Mouse (Mus musculus) intestine, postnatal 0 days (tissue): ENCODE measurements around the gene Rmnd1. TPM values are rescaled to one million over a fixed set of nuclear protein-coding genes. Genes with fewer than 3 reads are reported as not detected.

Experiments used
- ATAC-seq: fragments of 200-750 bp; cut with Nextera tagmentation; 2 replicates; pipeline ENCODE4 v1.8.0; 2017; ENCODE audit warnings: mild to moderate bottlenecking, moderate TSS enrichment, moderate library complexity
- H3K27ac ChIP-seq: fragments of 300-500 bp; sonication (generic); 2 replicates; pipeline ENCODE4 v1.5.1; 2014; ENCODE audit warnings: mild to moderate bottlenecking, low read depth, low read length, moderate library complexity
- H3K27me3 ChIP-seq: fragments of 300-500 bp; sonication (generic); replicated peaks from 2 replicates; pipeline ENCODE4 v1.6.1; 2014; ENCODE audit warnings: low read length, mixed read lengths; ENCODE audit not compliant: control insufficient read depth, insufficient read depth
- H3K36me3 ChIP-seq: fragments of 300-500 bp; sonication (generic); 2 replicates; pipeline ENCODE4 v1.6.1; 2014; ENCODE audit warnings: mild to moderate bottlenecking, moderate library complexity; ENCODE audit not compliant: control insufficient read depth, insufficient read depth
- H3K4me1 ChIP-seq: fragments of 300-500 bp; sonication (generic); replicated peaks from 2 replicates; pipeline ENCODE4 v1.6.1; 2014; ENCODE audit warnings: antibody characterized with exemption, low read length, mixed read lengths; ENCODE audit not compliant: control insufficient read depth, insufficient read depth
- H3K4me2 ChIP-seq: fragments of 300-500 bp; sonication (generic); replicated peaks from 2 replicates; pipeline ENCODE4 v1.6.1; 2014; ENCODE audit warnings: low read depth, mild to moderate bottlenecking, moderate library complexity
- H3K4me3 ChIP-seq: fragments of 300-500 bp; sonication (generic); 2 replicates; pipeline ENCODE4 v1.5.1; 2014; ENCODE audit warnings: low read depth, low read length
- H3K9ac ChIP-seq: fragments of 300-500 bp; sonication (generic); 2 replicates; pipeline ENCODE4 v1.6.1; 2014; ENCODE audit warnings: mild to moderate bottlenecking, low read depth, low read length
- H3K9me3 ChIP-seq: fragments of 300-500 bp; sonication (generic); 2 replicates; pipeline ENCODE4 v1.6.1; 2016; ENCODE audit warnings: mixed run types; ENCODE audit not compliant: control insufficient read depth
- CTCF ChIP-seq: sonication (generic); IDR thresholded peaks from 2 replicates; pipeline ENCODE4 v1.5.1; 2016; ENCODE audit warnings: low read depth, mild to moderate bottlenecking, control low read depth, antibody characterized with exemption, moderate library complexity
- WGBS: fragments of 180-500 bp; shearing (Covaris S2); extraction: QIAGEN DNeasy Blood & Tissue Kit; methylation state at CpG from one replicate; pipeline ENCODE4 v1.1.7; 2014; 5-methylcytosine and 5-hydroxymethylcytosine counted together
- polyA plus RNA-seq: library from polyadenylated mRNA; unstranded; fragments of >200 nt; fragmentation: Nextera tagmentation; extraction: Ambion mirVana; gene quantifications from 2 replicates; pipeline ENCODE4 v1.2.1, GENCODE M21; 2015

Gene Rmnd1
- polyA plus RNA-seq, 1 experiment from 2014 or later, result 26.8 TPM

DNA sequence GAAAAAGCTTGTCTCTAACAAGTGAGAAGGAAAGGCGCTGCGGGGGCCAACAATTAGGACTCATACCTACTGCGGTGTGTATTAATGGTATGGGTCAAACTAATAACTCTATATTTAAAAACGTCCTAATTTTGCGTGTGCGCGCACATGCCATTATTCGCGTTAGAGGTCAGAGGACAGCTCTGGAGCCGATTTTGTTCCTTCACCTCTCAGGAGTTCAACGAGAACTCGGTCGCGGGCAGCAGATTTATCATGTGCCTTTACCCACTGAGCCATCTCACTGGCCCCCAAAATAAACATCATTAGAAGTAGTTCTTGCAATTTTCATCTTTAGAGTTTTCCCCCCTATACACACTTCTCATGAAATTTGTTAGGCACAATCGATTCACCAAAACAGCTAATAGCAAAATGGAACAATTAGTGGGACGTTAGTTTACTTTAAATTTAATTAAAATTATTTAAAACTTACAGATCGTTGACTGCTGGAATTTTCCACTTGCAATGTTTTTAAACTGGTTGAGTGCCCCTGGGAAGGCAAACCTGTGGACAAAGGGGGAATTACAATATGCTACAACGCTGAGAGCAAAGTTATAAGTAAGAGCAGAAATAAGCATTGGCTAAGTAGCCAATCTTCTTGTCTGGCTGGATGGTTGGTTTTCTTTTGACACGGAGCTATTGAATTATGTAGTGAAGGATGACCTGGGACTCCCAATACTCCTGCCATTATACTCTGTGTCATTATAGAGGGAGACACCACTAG, 988 bp upstream of the Rmnd1 start:
- peak; percentile 50 for TF ChIP-seq CTCF
- H3K9me3 ChIP-seq, result no peaks in the 10 kb centered on the region
- H3K36me3 ChIP-seq, result peaks cover 11% of the 10 kb centered on the region; the same call in 1 of the 2 replicates
- no peaks in the 10 kb centered on the region for H3K27me3 ChIP-seq
- ATAC-seq, result no peak
- H3K4me3 ChIP-seq, result peak overlapping the region; percentile 68
- H3K4me2 ChIP-seq, result peak overlapping the region; percentile 61
- WGBS, result 7% methylated on average over 19 of the region's 19 CpGs
- H3K9ac ChIP-seq, result peak overlapping the region; percentile 73
- H3K4me1 ChIP-seq, result no peaks in the 10 kb centered on the region
- H3K27ac ChIP-seq, result peak overlapping the region; percentile 91

DNA sequence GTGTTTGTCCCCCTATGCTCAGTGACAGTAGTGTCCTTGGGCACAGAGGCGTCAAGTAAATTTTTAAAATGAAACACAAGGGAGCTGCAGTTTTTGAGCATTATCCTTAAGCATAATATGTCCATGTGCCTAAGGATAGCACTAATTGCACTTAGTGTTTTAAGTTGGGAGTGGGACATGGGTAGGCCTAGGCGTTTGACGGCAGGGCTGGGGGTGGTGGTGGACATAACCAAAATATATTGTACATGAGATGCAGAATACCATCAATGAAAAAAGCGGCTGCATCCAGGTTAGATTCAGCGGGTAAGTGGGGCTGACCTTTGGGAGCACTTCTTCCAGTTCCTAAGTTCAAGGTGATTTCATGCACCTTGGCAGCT, 454 bp downstream of the Rmnd1 start:
- peaks cover 14% of the 10 kb centered on the region for H3K36me3 ChIP-seq
- H3K4me2 ChIP-seq, result peak overlapping the region; percentile 61
- H3K9me3 ChIP-seq, result no peaks in the 10 kb centered on the region
- WGBS, result 6% methylated on average over 5 of the region's 5 CpGs
- H3K9ac ChIP-seq, result peak overlapping the region; percentile 63
- TF ChIP-seq CTCF, result no peak
- H3K4me3 ChIP-seq, result peak overlapping the region; percentile 68
- H3K4me1 ChIP-seq, result no peaks in the 10 kb centered on the region
- no peak; the same call in 1 of the 2 replicates for ATAC-seq
- H3K27me3 ChIP-seq, result no peaks in the 10 kb centered on the region
- H3K27ac ChIP-seq, result peak overlapping the region; percentile 58

DNA sequence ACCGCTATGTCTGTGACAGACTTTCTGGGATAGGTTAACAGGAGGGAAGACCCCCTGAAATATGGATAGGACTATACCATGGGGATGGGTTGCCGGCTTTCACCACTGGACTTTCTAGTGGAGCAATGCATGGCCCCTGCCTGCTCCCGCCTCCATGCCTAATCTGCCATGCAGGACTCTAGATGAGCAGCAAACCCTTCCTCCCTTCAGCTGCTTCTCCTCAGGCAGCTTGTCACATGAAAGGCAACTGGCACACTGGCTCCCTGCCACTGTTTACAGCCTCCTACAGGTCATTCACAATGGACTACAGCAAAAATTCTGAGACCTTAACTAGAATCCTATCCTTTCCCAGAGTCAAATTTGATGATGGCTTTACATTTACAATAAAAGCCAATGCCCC, 1.4 kb downstream of the Rmnd1 start:
- Histone ChIP-seq H3K9ac (no peak overlapping the region), H3K4me1 (no peaks in the 10 kb centered on the region), H3K9me3 (no peaks in the 10 kb centered on the region), H3K27ac (no peak overlapping the region), H3K36me3 (peaks cover 16% of the 10 kb centered on the region), H3K27me3 (no peaks in the 10 kb centered on the region), H3K4me3 (no peak overlapping the region), H3K4me2 (peak overlapping the region; percentile 61)
- TF ChIP-seq CTCF, result no peak
- ATAC-seq, result no peak
- WGBS, result 87% methylated on average over 3 of the region's 3 CpGs

DNA sequence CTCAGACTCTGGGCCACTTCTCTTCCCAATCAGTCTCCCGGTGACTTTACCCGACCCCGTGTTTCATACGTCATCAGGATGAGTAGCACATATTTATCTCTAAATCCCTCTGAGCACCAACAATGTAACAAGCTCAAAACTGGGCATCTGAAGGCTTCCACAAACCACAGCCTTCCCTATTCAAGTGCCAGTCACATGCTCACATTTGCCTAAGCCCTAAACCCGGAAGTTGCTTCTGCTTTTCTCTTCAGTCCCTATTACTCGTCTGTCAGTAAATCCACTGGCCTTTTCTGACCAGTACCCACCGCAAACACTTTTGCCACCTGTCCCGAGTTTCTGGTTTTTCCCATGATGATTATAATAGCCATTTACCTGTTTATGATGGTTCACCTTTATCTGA, 1.8 kb downstream of the Rmnd1 start:
- H3K4me2 ChIP-seq, result peak overlapping the region; percentile 61; the same call in 1 of the 2 replicates
- no peaks in the 10 kb centered on the region for H3K27me3 ChIP-seq
- TF ChIP-seq CTCF, result no peak
- no peak overlapping the region for H3K9ac ChIP-seq
- peaks cover 19% of the 10 kb centered on the region for H3K36me3 ChIP-seq
- H3K4me3 ChIP-seq, result no peak overlapping the region
- 82% methylated on average over 8 of the region's 8 CpGs for WGBS
- H3K27ac ChIP-seq, result no peak overlapping the region
- no peaks in the 10 kb centered on the region for H3K9me3 ChIP-seq
- ATAC-seq, result no peak
- H3K4me1 ChIP-seq, result no peaks in the 10 kb centered on the region

DNA sequence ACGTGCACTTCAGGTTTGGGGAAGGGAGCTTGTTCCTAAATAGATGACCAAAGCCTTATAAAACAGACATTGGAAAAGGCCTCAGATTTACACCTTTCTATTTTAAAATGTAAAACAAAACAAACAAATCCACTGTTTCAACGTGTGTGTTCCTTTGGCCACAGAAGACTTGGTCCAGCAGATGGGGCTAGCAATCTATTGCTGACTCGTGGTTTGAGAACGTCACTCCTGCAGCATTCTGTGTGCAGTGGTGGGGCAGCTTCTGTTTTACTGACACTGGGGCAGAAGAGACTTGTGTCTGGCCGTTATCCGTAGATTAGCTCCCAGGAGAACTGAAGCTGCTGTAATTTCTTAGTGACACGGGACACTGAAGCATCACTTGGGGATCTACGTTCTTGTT, 6.9 kb downstream of the Rmnd1 start:
- H3K4me3 ChIP-seq, result no peak overlapping the region
- no peak for ATAC-seq

DNA sequence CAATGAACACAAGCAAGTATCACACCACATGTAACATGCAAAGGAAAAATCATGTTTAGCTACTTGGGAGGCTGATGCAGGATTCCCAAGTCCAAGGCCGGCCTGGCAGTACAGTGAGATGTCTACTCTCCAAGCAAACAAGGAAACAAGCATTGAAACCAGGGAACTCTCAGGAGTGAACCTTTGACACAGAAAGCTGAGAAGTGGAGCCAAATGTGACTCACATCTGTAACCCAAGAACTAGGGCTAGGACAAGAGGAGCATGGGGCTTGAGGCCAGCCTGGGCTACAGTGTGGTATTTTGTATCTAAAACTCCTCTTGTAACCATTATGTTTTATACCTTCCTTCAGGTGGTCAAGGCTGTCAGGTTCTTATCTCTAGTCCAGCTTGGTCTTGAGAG, 25.0 kb downstream of the Rmnd1 start:
- no peak overlapping the region for H3K4me2 ChIP-seq
- H3K4me1 ChIP-seq, result no peaks in the 10 kb centered on the region
- no peaks in the 10 kb centered on the region for H3K9me3 ChIP-seq
- 76% methylated on average over 1 of the region's 1 CpGs for WGBS
- no peak overlapping the region for H3K4me3 ChIP-seq
- ATAC-seq, result no peak; the same call in 1 of the 2 replicates
- H3K27me3 ChIP-seq, result no peaks in the 10 kb centered on the region
- TF ChIP-seq CTCF, result no peak
- H3K27ac ChIP-seq, result no peak overlapping the region
- H3K36me3 ChIP-seq, result peaks cover 55% of the 10 kb centered on the region
- no peak overlapping the region for H3K9ac ChIP-seq

More for the DNA sequence above, 6.9 kb downstream of the Rmnd1 start:
- Histone ChIP-seq H3K27ac (no peak overlapping the region), H3K9ac (no peak overlapping the region), H3K4me1 (no peaks in the 10 kb centered on the region), H3K9me3 (no peaks in the 10 kb centered on the region), H3K36me3 (peaks cover 55% of the 10 kb centered on the region), H3K27me3 (no peaks in the 10 kb centered on the region), H3K4me2 (no peak overlapping the region)
- TF ChIP-seq CTCF, result peak; percentile 68
- whole genome bisulfite sequencing, result 68% methylated on average over 8 of the region's 8 CpGs
